Mouse (Mus musculus) 3134 (cell line): Measurements from ENCODE around the gene Nudt2.
"Not testable (repeated sequence)": the region's sequence is repeated elsewhere in the genome, so short reads cannot be mapped to it uniquely, and the experiment has no call there.

ENCODE experiments used
- DNase-seq: peaks from one replicate; pipeline ENCODE4 v3.0.0-alpha.2; 2011; ENCODE audit warnings: low spot score; ENCODE audit not compliant: insufficient read length; ENCODE audit errors: extremely low read depth

The Nudt2 gene

DNA sequence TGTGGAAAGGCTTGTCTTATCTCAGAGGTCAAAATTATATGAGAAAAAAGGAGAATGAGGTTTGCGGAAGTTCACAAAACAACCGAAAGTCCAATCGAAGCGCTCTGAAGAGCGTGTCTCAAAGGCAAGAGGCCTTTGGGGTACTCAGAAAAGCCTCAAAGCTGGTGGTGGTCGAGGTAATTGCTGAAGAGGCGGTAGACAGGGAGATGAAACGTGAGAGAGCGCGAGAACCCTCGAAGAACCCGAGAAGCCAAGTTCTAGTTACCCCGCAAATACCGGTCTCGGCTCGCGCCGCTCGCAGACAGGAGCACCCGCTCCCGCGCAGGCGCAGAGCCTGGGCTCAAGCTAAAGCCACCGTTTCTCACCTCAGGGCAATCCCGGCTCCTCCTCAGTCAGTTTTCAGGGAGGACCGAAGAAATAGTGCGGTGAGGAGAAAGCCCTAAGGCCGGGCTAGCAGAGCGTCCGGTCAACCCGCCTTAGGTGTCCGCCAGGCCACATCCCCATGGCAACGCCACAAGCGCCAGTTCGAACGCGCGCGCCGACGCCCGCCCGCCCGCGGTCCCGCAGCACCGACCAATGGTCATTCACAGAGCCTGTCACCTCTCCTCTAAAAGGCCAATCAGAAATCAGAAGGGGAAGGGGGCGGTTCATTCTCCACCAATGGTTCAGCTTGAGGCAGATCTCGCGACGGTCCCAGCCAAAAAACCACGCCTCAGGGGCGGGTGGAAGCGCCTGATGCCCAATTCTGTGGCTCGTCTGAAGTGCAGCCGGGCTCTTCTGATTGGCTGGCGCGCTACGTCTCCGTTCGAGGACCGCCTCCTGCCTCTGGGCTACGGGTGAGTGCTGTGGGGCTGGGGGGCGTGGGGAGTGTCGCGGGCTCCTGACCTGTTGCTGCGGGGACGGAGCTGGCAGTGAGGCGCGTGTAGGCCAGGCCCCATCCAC lies at the start of gene Nudt2, which contains the start of gene Kif24:
TSS of gene Nudt2 (plus strand) at position 807 of the 942 bp plus-strand sequence.
TSS of gene Kif24 (minus strand) at position 543 of the 942 bp plus-strand sequence.
- peak; percentile 100 for DNase-seq

DNA sequence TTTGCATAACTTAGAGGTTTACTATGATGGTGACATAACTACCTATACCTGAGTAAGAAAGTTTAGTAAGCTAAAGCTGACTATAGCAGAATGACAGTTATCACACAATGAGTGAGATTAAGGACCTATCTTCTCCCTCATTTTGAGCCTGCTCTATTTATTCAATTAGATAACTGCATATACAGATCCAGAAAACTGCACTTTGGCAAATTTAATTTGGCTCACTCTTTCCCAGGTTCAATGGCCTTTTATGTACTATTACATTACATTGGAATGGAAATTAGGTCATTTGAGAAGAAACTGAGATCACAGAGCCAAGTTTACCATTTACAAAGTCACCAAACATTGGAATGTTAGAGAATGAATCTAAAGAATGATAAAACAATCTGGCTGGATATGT lies 48.0 kb upstream of the Nudt2 start:
- no peak for DNase-seq

DNA sequence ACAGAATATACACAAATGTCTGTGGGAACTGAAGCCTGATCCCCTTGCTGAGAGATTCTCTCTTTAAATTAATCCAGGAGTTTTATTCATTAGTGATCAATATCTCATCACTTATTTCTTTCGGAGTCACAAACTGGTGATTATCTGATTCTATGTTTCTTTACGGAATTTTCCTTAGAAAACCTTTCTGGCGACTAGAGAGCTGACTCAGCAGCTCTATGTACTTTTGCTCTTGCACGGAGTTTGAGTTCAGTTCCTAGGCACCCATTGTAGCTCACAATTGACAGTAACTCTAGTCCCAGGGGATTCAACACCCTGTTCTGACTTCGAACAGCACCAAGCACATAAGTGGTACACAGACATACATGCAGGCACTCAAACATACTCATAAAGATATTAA lies 26.0 kb upstream of the Nudt2 start:
- DNase-seq, result no peak

DNA sequence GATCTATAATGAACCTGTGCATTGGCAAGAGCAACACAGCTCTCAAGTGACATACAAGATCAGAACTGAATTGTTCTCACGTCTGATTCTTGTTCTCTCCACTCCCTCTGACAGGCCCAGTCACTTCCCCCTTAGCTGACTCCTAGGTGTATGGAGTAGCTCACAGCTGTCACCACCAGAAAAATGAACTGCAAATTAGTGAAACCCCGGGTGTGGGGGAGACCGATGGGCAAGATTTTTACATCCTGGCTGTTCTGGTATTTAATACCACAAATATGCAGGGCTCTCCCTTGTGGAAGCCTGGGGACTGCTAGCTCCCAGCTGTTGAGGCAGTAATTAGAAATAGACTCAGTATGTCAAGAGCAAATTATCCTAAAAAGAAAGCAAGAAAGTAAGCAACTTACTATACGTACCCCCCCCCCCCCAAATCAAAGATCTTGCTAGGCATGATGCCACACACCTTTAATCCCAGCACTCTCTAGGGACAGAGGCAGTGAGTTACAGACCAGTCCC lies 22.1 kb upstream of the Nudt2 start:
- no peak for DNase-seq

DNA sequence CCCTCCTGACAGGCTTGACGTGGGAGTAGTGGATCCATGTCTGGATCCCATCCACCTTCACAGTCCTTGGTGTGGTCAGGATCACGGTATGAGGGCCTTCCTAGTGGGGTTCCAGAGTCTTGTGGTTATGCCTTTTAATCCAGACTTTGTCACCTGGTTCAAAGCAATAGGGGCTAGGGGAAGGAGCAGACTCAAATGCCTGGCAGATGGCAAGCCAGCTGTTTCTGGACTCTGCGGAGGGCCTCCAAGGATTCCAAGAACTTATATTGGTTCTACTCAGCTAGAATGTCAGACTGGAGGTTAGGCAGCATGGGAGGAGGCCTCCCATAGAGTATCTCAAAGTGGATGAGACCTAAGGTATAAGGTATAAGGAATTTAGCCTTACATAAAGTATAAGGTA lies 17.4 kb upstream of the Nudt2 start:
- no peak for DNase-seq

DNA sequence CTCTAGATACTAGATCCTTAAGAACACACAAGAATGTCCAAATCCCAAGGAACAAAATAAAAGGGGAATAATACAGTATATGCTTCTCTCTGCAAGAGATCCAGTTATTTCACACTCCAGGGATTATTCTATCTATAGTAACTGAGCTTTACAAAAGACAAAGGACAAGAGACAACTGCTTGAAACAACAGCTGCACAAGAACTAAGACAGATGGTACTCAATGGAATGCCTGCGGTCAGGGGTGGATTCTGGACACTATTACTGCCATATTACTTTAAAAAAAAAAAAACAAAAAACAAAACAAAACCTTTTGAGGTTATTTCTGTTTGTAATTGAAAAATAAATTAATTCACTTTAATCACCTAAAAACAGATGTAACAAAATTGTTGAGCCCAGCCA lies 4.3 kb upstream of the Nudt2 start:
- DNase-seq, result no peak

DNA sequence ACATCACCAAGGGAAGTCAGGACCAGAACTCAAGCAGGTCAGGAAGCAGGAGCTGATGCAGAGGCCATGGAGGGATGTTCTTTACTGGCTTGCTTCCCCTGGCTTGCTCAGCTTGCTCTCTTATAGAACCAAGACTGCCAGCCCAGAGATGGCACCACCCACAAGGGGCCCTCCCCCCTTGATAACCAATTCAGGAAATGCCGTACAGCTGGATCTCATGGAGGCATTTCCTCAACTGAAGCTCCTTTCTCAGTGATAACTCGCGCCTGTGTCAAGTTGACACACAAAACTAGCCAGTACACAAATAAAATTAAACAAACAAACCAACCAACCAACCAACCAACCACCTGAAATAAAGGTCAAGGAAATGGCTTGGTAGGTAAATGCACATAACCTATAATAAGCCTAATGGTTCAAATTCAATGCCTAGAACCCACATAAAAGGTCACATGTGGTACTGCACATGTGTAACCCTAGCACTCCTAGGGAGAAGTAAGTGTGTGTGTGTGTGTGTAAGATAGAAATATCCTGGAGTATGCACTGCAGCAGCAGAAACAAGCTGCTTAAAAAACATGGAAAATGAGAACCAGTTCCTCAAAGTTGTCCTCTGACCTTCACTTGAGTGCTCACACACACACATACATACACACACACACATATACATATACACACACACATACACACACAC lies 1.8 kb upstream of the Nudt2 start:
- DNase-seq, result not testable (repeated sequence)

DNA sequence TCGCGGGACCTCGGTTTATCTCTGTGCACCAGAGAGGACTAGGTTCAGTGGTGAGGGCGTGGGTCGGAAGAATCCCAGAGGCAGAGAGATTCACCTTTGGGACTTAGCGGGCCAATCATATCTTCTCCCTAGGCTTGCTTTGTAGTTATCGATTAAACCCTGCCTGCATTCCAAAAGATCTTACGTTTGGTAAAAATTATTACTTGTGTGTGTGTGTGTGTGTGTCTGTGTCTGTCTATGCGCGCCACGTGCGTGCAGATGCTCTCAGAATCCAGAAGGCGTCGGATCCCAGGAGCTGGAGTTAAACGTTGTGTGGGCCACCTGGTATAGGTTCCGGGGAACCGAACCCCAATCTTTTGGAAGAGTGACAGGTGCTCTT lies 325 bp downstream of the Nudt2 start:
- no peak for DNase-seq

DNA sequence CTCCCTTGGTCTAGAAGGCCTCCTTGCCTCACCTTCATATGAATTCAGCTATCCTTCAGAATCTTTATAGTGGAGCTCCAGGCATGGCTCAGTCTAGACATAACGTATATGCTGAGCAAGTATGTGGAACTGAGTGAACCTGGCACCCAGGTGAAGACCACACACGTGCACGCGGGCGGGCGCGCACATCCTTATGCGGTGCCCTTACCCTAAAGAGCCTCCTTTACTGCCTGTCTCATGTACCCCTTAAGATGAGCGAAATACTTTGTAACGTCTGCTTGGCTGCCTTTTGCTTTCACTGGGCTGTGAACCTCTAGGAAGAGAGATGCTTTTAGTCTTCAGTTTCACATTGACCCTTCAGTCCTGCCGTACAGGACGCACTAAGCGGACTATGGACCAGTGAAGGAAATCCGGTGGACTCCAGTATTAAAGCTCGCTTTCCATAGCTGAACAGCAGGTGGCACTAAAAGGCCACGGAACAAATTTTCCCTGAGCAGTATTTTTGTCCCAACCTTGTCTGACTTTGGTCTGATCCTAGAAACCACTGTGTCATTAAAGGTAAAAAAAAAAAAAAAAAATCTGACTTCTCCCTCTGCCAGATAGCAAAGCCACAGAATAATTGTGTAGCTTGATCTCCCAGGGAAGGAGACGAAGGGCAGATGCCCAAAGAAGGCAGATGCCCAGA lies 3.6 kb downstream of the Nudt2 start:
- no peak for DNase-seq

DNA sequence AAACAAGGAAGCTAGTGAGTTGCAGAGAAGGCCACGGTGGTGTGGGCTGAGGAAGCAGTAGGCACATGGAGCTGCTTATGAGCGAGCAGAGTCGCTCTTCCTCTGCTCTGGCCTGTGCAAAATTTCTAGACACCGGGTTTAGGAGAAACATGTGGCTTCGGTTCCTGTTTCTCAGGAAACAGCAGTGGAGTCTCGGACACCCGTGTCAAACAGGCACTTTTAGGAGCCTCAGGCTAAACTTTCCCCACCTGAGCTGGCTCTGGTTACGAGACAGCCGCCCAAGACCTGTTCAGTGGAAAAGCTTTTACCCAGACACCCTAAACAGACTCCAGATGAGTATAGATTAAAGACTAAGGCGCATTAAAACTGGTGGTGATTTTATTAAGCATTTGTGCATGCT lies 4.2 kb downstream of the Nudt2 start:
- DNase-seq, result no peak

DNA sequence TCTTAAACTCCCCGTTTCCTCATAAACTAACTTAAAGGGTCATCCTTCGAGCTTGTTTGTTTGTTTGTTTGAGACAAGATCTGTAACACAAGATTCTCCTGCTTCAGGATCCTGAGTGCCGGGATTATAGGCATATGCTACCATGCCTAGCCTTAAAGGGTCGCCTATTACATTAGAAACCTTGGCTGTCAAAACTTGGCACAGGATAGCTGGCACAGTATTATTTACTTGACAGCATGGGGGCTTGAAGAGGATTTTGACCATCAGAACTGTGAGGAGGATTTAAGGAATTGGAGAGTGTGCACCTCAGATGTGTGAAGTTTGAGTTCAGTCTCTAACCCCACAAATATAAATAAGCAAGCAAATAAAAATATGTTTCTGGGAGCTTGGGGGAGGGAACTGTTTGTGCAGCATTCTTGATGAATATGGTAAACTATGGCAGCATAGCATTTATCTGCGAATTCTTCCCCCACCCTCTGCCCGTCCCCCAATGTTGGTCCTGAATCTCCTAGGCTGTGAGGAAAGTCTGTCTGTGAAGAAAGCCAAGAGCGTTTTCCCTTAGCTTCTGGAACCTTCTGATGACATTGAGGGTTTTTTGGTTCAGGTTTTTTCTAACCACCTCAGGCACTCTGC lies 5.2 kb downstream of the Nudt2 start:
- no peak for DNase-seq

DNA sequence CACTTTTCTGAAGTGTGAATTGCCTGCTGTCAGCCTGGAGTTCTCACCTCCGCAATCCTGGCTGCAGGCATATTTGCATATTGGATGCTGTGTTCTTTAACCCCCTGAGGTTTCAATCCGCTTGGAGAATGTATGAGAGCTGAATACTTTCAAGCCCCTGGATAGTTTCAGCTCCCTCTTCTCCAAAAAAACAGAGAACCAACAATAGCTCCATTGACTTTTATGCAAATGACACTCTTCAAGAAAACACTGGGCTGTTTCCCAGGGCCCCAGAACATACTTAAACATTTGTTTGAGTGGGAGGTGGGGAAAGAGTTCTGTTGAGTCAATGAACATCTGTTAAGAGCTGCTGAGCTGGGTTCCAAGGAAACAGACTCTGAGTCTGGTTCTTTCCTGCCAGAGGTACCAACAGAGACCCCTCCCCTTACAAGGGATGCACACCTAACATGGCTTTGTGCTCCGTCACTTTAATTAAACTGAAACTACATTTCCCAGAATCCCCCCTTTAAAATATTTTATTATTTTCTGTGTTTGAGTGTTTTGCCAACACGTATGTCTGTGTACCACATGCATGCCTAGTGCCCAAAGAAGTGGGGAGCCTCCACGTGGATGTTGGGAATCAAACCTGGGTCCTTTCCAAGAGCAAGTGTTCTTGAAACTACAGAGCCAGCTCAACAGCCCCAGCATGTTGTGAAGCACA lies 5.9 kb downstream of the Nudt2 start:
- DNase-seq, result no peak

DNA sequence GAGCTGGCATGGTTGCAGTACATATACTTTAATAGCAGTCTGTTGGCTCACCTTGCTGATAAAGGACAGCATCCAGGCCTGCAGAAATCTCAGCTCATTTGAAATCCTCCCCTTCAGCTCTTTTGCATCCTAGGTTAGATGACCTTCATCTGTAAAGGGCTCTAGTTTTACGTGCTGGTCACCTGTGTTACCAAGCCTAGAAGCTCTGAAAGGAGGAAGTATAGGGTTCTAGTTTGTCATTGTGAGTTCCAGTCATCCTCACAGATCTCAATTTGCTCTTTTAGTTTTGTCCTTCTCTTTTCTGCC lies 6.4 kb downstream of the Nudt2 start:
- DNase-seq, result no peak

DNA sequence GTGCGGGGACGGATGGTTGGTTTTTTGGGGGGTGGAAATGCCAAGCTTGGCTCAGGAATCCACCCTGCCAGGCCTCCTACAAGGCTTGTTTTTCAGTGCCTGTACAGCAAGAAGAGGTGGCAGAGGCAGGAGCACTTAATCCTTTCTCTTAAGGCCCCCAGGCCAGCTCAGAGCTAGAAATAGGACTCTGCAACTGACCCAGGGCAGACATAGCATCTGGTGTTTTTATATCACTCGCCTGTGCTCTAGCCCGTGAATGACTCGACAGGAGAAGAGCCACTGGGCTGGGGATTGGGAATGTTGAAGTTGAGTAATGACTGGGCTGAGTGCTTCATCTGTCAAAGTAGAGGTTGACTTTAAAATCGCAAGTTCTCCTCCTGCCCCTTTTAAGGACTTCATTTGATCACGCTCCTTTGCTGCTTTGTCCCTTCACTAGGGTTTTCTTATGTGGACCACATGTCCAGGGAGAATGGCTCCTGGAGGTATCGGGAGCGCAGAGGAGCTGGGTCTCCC lies 12.8 kb downstream of the Nudt2 start:
- DNase-seq, result no peak

DNA sequence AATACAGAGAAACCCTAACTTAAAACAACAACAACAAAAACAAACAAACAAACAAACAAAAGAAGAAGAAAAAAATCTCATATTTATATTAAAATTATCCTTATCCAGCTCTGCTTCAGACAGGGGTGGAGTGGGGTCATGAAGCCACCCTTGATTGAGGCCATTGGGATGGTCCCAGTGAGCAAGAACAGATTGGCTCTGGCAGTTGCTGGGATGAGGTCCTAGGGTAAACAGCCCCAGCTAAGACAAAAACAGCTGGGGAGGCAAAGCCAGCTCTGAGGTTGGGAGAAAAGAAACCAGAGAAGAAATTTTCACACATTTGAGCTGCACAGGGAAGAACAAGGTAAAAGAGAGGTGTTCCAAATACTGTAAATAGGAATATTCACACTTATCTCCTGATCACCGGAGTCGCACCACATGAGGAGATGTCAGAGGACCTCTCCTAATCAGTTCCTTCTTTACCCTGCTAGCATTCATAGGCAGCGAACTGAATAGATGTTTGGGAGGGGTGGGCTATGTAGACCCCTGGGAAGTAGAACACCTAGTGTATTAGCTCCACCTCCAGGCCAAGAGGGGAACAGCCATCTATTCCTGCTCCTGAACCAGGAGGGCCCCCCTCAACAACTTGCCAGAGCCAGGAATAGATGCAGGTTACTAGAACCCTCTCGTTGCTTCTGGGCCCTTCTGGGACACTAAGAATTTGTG lies 14.0 kb downstream of the Nudt2 start:
- DNase-seq, result no peak

DNA sequence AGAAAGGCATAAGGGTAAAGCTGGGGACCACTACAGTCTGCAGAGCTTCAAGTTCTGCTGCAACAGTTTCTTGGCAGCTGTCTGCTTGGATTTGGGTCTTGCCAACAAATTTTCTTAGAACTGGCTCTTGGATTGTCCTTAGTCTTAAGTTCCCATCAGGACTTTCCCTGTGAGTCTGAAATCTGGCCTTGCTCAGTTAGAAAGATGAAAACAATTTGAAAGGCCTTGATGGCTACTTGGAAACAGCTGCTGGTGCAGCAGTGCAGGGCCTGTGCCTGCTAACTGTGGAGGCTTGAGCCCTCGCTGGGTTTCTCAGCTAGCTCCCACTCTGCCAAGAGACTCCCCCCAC lies 14.5 kb downstream of the Nudt2 start:
- no peak for DNase-seq

DNA sequence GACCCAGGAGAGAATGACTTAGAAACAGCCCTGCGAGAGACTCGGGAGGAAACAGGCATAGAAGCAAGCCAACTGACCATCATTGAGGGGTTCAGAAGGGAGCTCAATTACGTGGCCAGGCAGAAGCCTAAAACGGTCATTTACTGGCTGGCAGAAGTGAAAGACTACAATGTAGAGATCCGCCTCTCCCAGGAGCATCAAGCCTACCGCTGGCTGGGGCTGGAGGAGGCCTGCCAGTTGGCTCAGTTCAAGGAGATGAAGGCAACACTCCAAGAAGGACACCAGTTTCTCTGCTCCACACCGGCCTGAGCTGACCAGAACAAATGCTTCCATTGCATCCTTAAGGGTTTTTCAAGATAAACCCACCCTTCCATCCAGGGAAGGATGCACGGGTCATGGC lies 15.3 kb downstream of the Nudt2 start:
- DNase-seq, result no peak

DNA sequence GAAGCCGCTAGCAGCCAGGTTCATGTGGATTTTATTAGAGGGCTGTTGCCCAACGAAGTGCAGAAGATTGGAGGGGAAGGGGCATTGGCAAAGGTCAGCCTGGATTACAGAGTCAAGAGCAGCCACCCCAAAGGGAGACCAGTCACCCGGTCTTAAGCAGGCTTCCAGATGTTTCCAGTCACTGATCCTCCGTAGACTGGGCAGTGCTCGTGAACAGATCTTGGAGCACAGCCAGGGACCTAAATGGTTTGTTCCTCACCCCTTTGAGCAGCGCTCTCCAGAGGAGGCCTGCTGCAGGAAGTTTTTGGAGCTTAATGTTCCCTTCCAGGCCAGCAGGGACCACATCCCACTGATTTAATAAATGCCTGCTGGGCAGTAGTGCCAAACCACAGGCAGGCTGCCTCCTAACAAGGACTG lies 16.7 kb downstream of the Nudt2 start:
- no peak for DNase-seq

DNA sequence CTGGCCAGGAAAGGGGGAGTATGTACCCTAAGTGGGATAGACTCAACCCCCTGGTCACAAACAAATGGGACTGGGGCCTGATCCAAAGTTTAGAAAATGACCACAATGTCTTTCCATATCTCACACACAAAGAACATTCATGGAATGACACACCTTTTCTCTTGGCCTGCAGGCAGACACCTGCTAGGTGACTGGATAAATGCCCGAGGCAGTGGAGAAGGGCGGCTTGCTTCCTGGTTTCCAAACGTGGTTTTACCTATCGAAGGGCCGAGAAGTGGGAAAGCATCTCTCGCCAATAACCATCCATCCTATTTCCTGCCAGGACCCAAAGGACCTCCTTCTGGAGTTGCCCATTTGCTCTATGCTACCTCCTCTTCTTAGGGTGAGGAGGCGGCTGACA lies 28.0 kb downstream of the Nudt2 start:
- no peak for DNase-seq
